Mouse (Mus musculus) layer of hippocampus, postnatal 10 days (tissue): ENCODE measurements at regions not wholly inside any gene's neighbourhood (a gene's known extent, or its start where the extent isn't known, plus 50 kb on each side); places are given as distances from the start of the nearest gene placed in this dataset.
A peak's percentile ranks its signal among the peaks of the same experiment; 100 is the strongest.
"Not testable (repeated sequence)": the region's sequence is repeated elsewhere in the genome, so short reads cannot be mapped to it uniquely, and the experiment has no call there.

ENCODE experiments used
- DNase-seq, 2 experiments: peaks; one replicate each; pipeline ENCODE4 v3.0.0; 2021; ENCODE audit warnings: low spot score in 2 of 2

DNA sequence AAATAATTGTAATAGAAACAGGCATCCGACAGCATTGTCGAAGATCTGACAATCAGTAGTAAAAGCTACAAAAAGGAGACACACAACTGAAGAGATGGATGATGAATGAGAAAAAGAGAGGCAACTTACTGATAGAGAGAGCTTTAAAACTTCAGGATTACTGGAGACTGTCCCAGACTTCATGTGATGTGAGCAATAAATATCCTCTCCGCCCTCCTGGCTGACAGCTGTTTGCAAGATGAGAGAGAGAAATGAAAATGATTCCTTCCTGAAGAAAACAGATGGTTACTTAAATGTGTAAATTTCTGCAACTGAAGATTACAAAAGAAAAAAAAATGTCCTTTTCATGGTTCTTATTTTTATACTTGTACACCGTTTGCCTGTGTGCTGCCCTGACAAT, 306.7 kb upstream of the Ncam2 start:
- DNase-seq = peak in 1 of 2 experiments; percentile 10

DNA sequence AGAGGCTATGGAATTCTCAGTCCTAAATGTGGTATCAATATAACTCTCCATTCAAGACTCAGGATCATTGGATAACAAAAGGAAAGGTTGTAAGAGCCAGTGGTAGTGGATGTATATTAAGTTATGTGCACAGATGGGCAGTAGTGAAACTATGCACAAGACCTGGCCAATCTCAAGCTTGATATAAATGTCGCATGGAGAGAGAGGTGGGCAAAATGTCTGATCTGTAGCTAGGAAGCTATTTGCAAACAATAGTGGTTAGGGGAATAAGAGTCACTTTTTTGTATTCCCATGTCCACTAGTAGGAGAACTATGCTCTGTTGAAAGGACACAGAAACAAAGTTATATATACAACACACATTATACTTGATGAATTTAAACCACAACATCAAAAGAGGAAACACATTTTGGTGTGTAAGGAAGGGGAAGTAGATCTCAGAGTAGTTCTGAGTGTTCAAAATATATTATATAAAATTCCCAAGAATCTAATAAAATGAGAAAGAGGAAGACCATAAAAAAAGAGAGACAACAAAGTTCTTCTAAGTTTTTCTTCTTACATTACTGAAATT, 279.7 kb upstream of the Ncam2 start:
- no peak for DNase-seq

DNA sequence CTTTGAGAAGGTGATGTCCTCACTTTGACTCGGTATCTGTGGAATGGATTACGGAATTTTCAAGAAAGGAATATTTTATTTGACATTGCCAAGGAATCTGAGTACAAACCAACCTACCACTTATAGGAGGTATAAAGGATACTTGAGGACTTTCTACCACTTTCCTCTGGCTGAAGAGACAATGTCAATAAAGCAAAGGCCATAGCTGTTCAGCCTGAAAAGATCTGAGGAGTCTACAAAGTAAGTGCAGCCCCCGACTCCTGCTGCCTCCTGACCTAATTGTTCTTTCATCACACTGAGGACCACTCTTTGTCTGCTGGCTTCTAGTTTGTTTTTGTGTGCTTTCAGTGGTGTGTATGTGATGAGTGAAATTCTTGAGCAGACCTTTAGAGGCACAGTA, 269.5 kb upstream of the Ncam2 start:
- no peak for DNase-seq

DNA sequence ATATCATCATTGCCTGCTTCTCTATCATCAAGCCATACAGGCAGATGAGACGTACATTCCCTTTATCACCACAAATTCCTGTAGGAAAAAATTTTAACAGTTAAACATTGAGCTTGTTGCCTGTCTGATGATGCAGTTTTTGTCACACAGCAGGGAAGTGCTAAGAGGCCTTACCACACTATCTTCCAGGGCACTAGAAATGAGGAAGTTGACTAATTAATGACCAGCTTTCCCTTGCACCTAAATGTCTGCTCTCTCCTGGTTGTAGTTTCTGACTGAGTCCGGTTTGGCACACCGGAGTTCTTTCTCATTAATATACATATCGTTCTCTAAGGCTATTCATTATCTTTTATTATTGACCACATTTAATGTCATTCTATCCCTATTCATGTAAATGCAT, 269.0 kb upstream of the Ncam2 start:
- no peak for DNase-seq

DNA sequence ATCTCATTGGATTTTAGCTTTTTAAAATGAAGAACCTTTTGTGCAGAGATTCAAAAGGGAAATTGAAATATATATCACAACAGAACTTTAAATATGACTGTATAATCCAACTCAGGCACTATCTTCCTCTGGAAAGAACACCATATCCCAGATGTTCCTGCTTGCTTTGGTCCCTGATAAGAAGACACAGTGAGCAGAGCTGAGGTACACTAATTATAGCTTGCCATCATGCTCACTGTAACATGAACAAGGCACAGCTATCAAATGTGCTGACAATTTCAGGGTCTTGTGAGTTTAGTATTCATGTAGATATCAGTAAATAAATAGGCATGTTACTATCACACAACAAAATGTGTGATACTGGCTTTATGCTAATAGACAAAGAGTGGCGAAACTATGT, 264.8 kb upstream of the Ncam2 start:
- no peak for DNase-seq

DNA sequence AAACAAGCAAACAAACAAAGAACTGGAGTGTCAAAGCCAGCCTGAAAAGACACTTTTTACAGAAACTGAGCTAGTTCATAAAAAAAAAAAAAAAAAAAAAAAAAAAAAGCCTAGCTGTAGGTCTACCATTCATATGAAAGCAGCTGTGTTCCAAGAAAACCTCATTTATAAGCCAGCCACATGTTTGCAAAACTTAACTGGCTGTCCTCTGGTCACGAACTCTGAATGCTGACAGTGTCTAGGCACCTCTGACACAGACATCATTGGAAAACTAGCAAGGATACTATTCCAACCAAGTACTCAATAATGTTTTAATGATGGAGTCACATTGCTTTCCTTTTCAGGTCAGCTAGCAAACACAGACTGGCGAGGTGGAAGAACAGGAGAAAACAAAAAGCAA, 238.4 kb upstream of the Ncam2 start:
- no peak for DNase-seq

DNA sequence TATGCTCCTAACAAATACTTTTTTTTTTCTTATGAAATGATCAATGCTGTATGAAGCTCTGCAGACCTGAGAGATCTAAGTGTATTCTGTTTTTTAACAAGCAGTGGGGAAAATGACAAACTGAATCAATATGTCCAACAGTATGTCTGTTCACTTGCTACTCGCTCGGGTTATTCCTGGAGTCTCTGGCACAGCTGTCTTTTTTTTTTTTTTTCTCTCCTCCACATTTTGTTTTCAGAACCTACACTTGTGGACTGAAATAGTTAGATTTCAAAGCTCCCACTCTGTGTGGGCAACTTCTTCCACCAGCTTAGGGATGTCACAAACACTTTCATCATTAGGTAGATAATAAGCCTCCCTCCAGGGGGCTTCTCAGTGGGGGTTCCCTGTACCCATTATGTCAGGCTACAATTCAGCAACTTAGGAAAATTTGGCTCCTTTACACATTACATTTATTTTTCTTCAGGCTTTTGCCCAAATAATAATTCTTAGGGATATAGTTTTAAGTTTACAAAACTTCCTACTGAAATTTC, 218.9 kb upstream of the Ncam2 start:
- DNase-seq = no peak

DNA sequence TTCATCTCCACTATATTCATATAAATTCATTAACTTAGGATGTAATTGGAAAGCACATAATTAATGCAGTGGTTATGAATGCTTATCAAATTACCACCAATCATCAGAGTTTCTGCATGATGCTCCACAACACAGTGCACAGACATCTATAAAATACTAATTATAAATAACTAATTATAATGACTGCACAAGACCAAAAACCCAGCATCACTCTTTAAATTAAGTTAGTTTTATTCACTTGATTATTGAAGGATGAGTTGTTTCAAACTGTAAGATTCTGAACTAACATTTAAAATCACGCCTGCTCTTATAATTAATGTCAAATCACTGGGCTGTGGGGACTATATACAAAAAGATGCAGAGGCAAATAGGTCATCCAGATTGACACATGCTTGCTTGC, 212.7 kb upstream of the Ncam2 start:
- no peak for DNase-seq

DNA sequence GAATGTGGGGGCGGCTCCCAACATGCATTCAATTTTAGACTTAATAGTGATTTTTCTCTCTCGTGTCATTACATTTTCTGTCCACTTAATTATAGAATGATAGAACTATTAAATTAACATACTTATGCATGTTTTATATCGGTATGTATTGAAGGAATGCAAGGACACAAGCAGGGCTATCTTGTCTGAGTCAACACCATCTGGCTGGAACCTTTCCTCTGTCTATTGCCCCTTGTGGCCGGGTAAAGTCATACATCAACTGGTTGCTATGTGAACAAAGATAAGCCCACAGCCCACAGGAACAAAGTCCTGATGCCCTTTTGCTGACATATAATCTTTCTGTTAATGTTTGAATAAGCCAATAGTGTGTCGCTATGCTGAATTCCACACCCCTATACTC, 163.7 kb upstream of the Ncam2 start:
- DNase-seq = not testable (repeated sequence)

DNA sequence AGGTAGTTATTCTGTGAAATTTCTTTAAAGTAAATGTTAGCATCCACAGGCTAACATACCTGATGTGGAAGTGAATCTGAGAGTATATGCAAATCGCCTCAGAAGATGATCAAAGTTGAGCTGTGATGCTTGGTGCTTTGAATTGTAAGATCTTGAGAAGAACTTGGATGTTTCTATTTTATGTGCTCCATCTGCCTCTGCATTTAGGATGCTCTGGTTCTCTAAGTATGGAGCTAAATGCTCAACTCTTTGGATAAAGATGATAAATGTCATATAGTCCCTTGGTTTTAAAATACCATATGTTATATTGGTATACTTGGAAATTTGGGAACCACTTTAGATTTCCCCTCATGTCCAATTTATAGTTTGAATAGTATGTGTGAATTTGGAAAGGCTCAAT, 159.2 kb upstream of the Ncam2 start:
- DNase-seq = no peak

DNA sequence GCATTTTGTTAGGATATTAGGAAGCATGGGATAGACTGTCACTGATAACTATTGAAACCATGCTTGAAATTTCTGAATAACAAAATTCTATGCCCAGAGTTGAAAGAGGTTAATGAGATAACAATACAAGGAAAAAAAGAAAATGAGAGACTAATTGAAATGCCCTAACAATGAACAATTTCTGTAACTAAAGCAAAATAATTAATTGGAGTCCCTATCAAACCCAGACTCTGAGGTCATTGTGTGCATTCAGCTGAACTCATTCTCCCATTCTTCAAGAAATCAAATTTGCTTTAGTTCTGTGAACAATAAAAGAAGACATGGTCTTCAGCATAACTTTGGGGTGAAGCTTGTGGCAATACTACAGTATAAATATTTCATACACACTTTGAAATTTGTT, 154.8 kb upstream of the Ncam2 start:
- DNase-seq = no peak

DNA sequence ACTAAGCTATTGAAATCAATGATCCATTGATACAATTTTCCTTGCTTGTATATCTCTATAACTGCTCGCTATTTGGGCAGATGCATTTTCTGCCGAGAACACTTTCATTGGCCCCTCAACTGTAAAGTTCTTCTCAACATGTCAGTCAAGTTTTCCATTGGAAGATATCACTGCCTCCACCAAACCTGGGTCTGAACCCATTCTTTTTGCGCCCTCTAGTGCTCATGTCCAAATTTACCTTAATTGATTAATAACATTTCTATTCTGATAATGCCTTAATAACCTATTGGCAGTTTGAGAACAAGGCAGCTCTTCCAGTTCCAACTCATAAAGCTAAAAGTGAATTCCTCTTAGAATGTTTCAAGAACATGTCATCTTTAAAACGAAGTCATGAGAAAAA, 132.2 kb upstream of the Ncam2 start:
- DNase-seq = no peak
